Mouse (Mus musculus) kidney, adult 2 months (tissue): ENCODE measurements around the gene Ccdc91. TPM values are rescaled to one million over a fixed set of nuclear protein-coding genes. Genes with fewer than 3 reads are reported as not detected.

Experiments used
- DNase-seq: peaks from one replicate; pipeline ENCODE4 v3.0.0; 2021
- H3K27ac ChIP-seq: fragments of 200-500 bp; 2 replicates; pipeline ENCODE4 v1.5.1; 2012; ENCODE audit warnings: low read depth, low read length, control low read depth, inconsistent platforms; ENCODE audit not compliant: insufficient read depth
- H3K27me3 ChIP-seq: fragments of 200-500 bp; replicated peaks from 2 replicates; pipeline ENCODE4 v1.6.1; 2012; ENCODE audit warnings: mild to moderate bottlenecking, moderate library complexity, low read length, inconsistent platforms; ENCODE audit not compliant: control insufficient read depth, insufficient read depth
- H3K36me3 ChIP-seq: fragments of 200-500 bp; 2 replicates; pipeline ENCODE4 v1.6.1; 2012; ENCODE audit warnings: mild to moderate bottlenecking, moderate library complexity, low read length, inconsistent platforms; ENCODE audit not compliant: control insufficient read depth, insufficient read depth
- H3K4me1 ChIP-seq: fragments of 200-500 bp; 2 replicates; pipeline ENCODE4 v1.6.1; 2011; ENCODE audit warnings: low read length; ENCODE audit not compliant: control insufficient read depth, insufficient read depth
- H3K4me3 ChIP-seq: fragments of 200-500 bp; 2 replicates; pipeline ENCODE4 v1.5.1; 2011; ENCODE audit warnings: mild to moderate bottlenecking, low read depth, low read length, control low read depth; ENCODE audit not compliant: insufficient read depth
- CTCF ChIP-seq: fragments of 200-500 bp; conservative IDR thresholded peaks from 2 replicates; pipeline ENCODE4 v1.5.1; 2011; ENCODE audit warnings: low read depth, mild to moderate bottlenecking, control low read depth, low read length, moderate library complexity, mixed read lengths; ENCODE audit not compliant: insufficient read depth, insufficient read length
- POLR2A ChIP-seq: fragments of 200-500 bp; IDR thresholded peaks from one replicate; pipeline ENCODE4 v1.6.1; 2011; ENCODE audit warnings: low read depth, low read length, control low read depth
- WGBS: fragments of 180-500 bp; shearing (Covaris S2); methylation state at CpG from one replicate; pipeline ENCODE4 v1.1.7; 2018; 5-methylcytosine and 5-hydroxymethylcytosine counted together
- polyA plus RNA-seq: library from polyadenylated mRNA; depleted of rRNA; stranded (reverse); fragments of >200 nt; gene quantifications from 2 replicates; pipeline ENCODE4 v1.2.3, GENCODE M21; 2012

The Ccdc91 gene
- polyA plus RNA-seq, 1 experiment = 38.3 TPM

DNA sequence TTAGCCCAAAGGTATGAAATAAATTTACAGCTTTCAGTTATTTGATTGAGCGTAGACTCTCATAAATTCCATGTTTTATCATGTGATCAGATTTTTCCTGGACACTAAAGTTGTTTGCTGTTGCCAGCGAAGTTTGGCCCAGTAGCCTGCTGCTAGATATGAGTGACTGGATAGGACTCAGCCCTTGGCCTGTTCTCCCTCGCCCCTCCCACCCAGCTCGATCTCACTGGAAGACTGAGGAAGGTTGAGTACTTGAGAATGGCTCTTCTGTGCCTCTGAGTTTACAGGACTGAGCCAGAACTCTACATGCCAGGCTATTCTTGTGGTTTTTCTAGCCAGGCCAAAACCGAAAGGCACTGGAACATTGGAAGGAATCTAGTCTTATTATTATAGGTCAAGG lies 93.6 kb downstream of the Ccdc91 start:
- Histone ChIP-seq H3K4me3 (no peak overlapping the region), H3K4me1 (no peaks in the 10 kb centered on the region), H3K27ac (no peak overlapping the region), H3K27me3 (no peaks in the 10 kb centered on the region), H3K36me3 (no peaks in the 10 kb centered on the region)
- WGBS = 87% methylated on average over 5 of the region's 5 CpGs
- no peak for TF ChIP-seq POLR2A
- TF ChIP-seq CTCF = no peak
- no peak for DNase-seq

- Histone ChIP-seq H3K4me1 (no peaks in the 10 kb centered on the region), H3K27ac (no peak overlapping the region), H3K27me3 (no peaks in the 10 kb centered on the region), H3K4me3 (no peak overlapping the region), H3K36me3 (peaks cover 3% of the 10 kb centered on the region; the same call in 1 of the 2 replicates)
- 65% methylated on average over 4 of the region's 4 CpGs for WGBS
- DNase-seq = no peak
- no peak for TF ChIP-seq CTCF
- no peak for TF ChIP-seq POLR2A
These were observed 97.5 kb downstream of the Ccdc91 start for GRCm38 (mm10) chr6:147573137-147573536.

GRCm38 (mm10) chr6:147574454-147575182 lies 99.0 kb downstream of the Ccdc91 start:
- Histone ChIP-seq H3K36me3 (peaks cover 3% of the 10 kb centered on the region; the same call in 1 of the 2 replicates), H3K27ac (no peak overlapping the region), H3K27me3 (no peaks in the 10 kb centered on the region), H3K4me1 (no peaks in the 10 kb centered on the region), H3K4me3 (no peak overlapping the region)
- 58% methylated on average over 5 of the region's 5 CpGs for WGBS
- TF ChIP-seq CTCF = no peak
- no peak for DNase-seq

DNA sequence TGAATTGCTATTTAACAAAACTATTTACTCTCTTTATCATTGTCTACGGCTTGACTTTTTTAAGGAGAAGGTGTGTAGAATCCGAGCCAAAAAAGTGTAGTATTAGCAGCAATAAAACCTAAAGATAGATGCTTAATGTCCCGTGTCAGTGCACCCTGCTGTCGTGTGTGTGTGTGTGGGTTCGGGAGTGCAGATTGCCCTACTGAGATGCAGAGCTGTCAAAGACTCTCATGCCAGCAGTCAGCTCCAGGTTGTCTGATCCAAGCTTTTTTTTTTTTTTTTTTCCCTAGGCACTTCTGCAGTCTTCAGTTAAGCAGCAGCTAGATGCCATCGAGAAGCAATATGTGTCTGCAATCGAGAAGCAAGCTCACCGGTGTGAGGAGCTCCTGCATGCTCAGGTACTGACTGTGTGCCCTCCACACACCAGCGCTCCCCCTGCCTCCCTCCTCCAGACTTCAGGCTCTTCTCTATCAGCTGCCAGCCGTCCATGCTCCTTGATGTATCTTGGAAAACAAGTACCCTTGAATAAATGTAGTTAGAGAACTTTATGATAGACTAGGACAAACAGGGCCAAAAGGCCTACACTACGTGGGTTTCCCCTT lies 99.7 kb downstream of the Ccdc91 start:
- no peaks in the 10 kb centered on the region for H3K27me3 ChIP-seq
- TF ChIP-seq POLR2A (no peak), CTCF (no peak)
- H3K4me1 ChIP-seq = no peaks in the 10 kb centered on the region
- 47% methylated on average over 11 of the region's 11 CpGs for WGBS
- H3K4me3 ChIP-seq = no peak overlapping the region
- no peak for DNase-seq
- no peak overlapping the region for H3K27ac ChIP-seq
- peaks cover 3% of the 10 kb centered on the region; the same call in 1 of the 2 replicates for H3K36me3 ChIP-seq

- 80% methylated on average over 3 of the region's 3 CpGs for WGBS
- no peaks in the 10 kb centered on the region for H3K27me3 ChIP-seq
- TF ChIP-seq POLR2A (no peak), CTCF (no peak)
- H3K36me3 ChIP-seq = peaks cover 1% of the 10 kb centered on the region; the same call in 1 of the 2 replicates
- no peaks in the 10 kb centered on the region for H3K4me1 ChIP-seq
- H3K4me3 ChIP-seq = no peak overlapping the region
- DNase-seq = no peak
- H3K27ac ChIP-seq = no peak overlapping the region
These were observed 112.0 kb downstream of the Ccdc91 start for GRCm38 (mm10) chr6:147587675-147588074.

GRCm38 (mm10) chr6:147606666-147607065 lies 131.0 kb downstream of the Ccdc91 start:
- 70% methylated on average over 10 of the region's 10 CpGs for WGBS
- Histone ChIP-seq H3K36me3 (no peaks in the 10 kb centered on the region), H3K27ac (no peak overlapping the region), H3K4me1 (no peaks in the 10 kb centered on the region), H3K27me3 (no peaks in the 10 kb centered on the region), H3K4me3 (no peak overlapping the region)
- no peak for DNase-seq
- TF ChIP-seq CTCF (no peak), POLR2A (no peak)

DNA sequence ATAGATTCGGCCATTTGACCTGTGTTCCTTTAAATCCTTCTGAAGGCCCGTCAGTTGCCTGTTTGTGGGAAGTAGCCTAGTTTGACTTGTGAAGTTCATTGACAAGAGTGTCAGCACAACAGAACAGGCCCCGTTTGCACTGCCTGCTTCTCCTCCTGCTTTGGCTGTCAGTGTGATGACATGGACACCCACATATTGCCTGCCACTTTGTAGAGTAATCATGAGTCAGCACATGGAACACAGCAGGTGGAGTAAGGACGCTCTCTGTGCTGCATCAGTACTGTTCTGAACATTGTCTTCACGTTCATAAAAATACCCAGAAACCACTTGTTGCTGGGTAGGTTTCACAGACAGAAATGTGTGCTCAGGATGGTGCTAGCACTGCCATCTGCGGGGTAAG lies 132.0 kb downstream of the Ccdc91 start:
- TF ChIP-seq CTCF = no peak
- TF ChIP-seq POLR2A = no peak
- DNase-seq = no peak
- H3K4me3 ChIP-seq = no peak overlapping the region
- no peaks in the 10 kb centered on the region for H3K27me3 ChIP-seq
- H3K4me1 ChIP-seq = no peaks in the 10 kb centered on the region
- 68% methylated on average over 6 of the region's 6 CpGs for WGBS
- H3K27ac ChIP-seq = no peak overlapping the region
- H3K36me3 ChIP-seq = no peaks in the 10 kb centered on the region
